Mouse (Mus musculus): ENCODE data around the gene Ovol3. TPM values are rescaled to one million over a fixed set of nuclear protein-coding genes. Genes with fewer than 3 reads are reported as not detected.
A peak's percentile ranks its signal among the peaks of the same experiment; 100 is the strongest.

Gene Ovol3
- polyA plus RNA-seq, 1 experiment = 0.27 TPM

- peak overlapping the region; percentile 58; the same call in 1 of the 2 replicates for H3K27ac ChIP-seq (ENCODE audit: insufficient read depth, low read depth, low read length)
Observed at GRCm38 (mm10) chr7:30184641-30185348, 50.7 kb downstream of the Ovol3 start.

GRCm38 (mm10) chr7:30183879-30184289 lies 51.6 kb downstream of the Ovol3 start, which contains the start of gene Cox7a1:
Cox7a1 (plus strand) TSS chr7:30184144.
- TF ChIP-seq POLR2A (IDR thresholded peaks at IDR 0.05; ENCODE audit: low read depth, low read length) (peak; percentile 17), CTCF (conservative IDR thresholded peaks at IDR 0.05; ENCODE audit: insufficient read depth, insufficient read length, low read depth, low read length) (no peak)
- DNase-seq = peak; percentile 96
- WGBS = under 1% methylated on average over 11 of the region's 11 CpGs

More at GRCm38 (mm10) chr7:30184641-30185348, 50.7 kb downstream of the Ovol3 start:
- TF ChIP-seq POLR2A (IDR thresholded peaks at IDR 0.05; ENCODE audit: low read depth, low read length) (no peak), CTCF (conservative IDR thresholded peaks at IDR 0.05; ENCODE audit: insufficient read depth, insufficient read length, low read depth, low read length) (no peak)
- Histone ChIP-seq H3K27me3 (replicated peaks; ENCODE audit: control insufficient read depth, insufficient read depth, low read length) (no peaks in the 10 kb centered on the region), H3K4me3 (ENCODE audit: insufficient read depth, low read depth, low read length) (no peak overlapping the region), H3K4me1 (ENCODE audit: control insufficient read depth, insufficient read depth, low read length) (peaks cover 5% of the 10 kb centered on the region; the same call in 1 of the 2 replicates), H3K36me3 (ENCODE audit: control insufficient read depth, insufficient read depth, low read length) (no peaks in the 10 kb centered on the region; the same call in 1 of the 2 replicates)
- no peak for DNase-seq
- 76% methylated on average over 13 of the region's 13 CpGs for WGBS

More at GRCm38 (mm10) chr7:30183879-30184289, 51.6 kb downstream of the Ovol3 start, which contains the start of gene Cox7a1:
- Histone ChIP-seq H3K27me3 (replicated peaks; ENCODE audit: control insufficient read depth, insufficient read depth, low read length) (no peaks in the 10 kb centered on the region), H3K4me3 (ENCODE audit: insufficient read depth, low read depth, low read length) (peak within 1 kb of the TSS; percentile 53), H3K4me1 (ENCODE audit: control insufficient read depth, insufficient read depth, low read length) (peaks cover 5% of the 10 kb centered on the region; the same call in 1 of the 2 replicates), H3K27ac (ENCODE audit: insufficient read depth, low read depth, low read length) (peak within 1 kb of the TSS; percentile 58), H3K36me3 (ENCODE audit: control insufficient read depth, insufficient read depth, low read length) (no peaks in the 10 kb centered on the region; the same call in 1 of the 2 replicates)

Other genes with a start within 250 kb of the Ovol3 start
- gene Zfp14, start 184.3 kb downstream of the Ovol3 start, polyA plus RNA-seq (2012; rRNA removed) = 1.7 and 1.9 TPM in 2 replicates
- 0.29 and 0.42 TPM in 2 replicates for gene Zfp82, start 162.8 kb downstream of the Ovol3 start, polyA plus RNA-seq (2012; rRNA removed)
- gene Gm26920, start 145.3 kb downstream of the Ovol3 start, polyA plus RNA-seq (2012; rRNA removed) = 0.07 TPM in 1 of 2 replicates, not detected in the other
- gene Zfp566, start 145.2 kb downstream of the Ovol3 start, polyA plus RNA-seq (2012; rRNA removed) = 1.4 and 2.1 TPM in 2 replicates
- 13.2 and 18.1 TPM in 2 replicates for gene Zfp260, start 140.9 kb downstream of the Ovol3 start, polyA plus RNA-seq (2012; rRNA removed)
- gene Zfp382, start 113.8 kb downstream of the Ovol3 start, polyA plus RNA-seq (2012; rRNA removed) = 0.64 and 1.4 TPM in 2 replicates
- gene Zfp146, start 66.0 kb downstream of the Ovol3 start, polyA plus RNA-seq (2012; rRNA removed) = 11.1 and 11.8 TPM in 2 replicates
- 76.0 and 141 TPM in 2 replicates for gene Cox7a1, start 51.6 kb downstream of the Ovol3 start, polyA plus RNA-seq (2012; rRNA removed)
- 724 and 781 TPM in 2 replicates for gene Capns1, start 36.9 kb downstream of the Ovol3 start, polyA plus RNA-seq (2012; rRNA removed)
- 187 and 196 TPM in 2 replicates for gene Polr2i, start 3.8 kb downstream of the Ovol3 start, polyA plus RNA-seq (2012; rRNA removed)
- 51.8 and 72.2 TPM in 2 replicates for gene Tbcb, start 3.5 kb downstream of the Ovol3 start, polyA plus RNA-seq (2012; rRNA removed)
- 0.11 TPM in 1 of 2 replicates, not detected in the other for gene Thap8, start 44.4 kb upstream of the Ovol3 start, polyA plus RNA-seq (2012; rRNA removed)
- 5.8 and 7.2 TPM in 2 replicates for gene Wdr62, start 44.7 kb upstream of the Ovol3 start, polyA plus RNA-seq (2012; rRNA removed)
- gene Clip3, start 56.0 kb upstream of the Ovol3 start, polyA plus RNA-seq (2012; rRNA removed) = 4.2 and 4.9 TPM in 2 replicates
- gene Alkbh6, start 73.0 kb upstream of the Ovol3 start, polyA plus RNA-seq (2012; rRNA removed) = 99.0 and 122 TPM in 2 replicates
- gene Syne4, start 79.1 kb upstream of the Ovol3 start, polyA plus RNA-seq (2012; rRNA removed) = 162 and 170 TPM in 2 replicates
- gene E130208F15Rik, start 86.0 kb upstream of the Ovol3 start, polyA plus RNA-seq (2012; rRNA removed) = 0.42 and 1.1 TPM in 2 replicates
- gene Sdhaf1, start 88.2 kb upstream of the Ovol3 start, polyA plus RNA-seq (2012; rRNA removed) = 26.4 and 27.3 TPM in 2 replicates
- gene Lrfn3, start 127.0 kb upstream of the Ovol3 start, polyA plus RNA-seq (2012; rRNA removed) = 9.6 and 11.6 TPM in 2 replicates
- gene Tyrobp, start 178.0 kb upstream of the Ovol3 start, polyA plus RNA-seq (2012; rRNA removed) = 51.3 and 83.0 TPM in 2 replicates
- 3.7 and 12.0 TPM in 2 replicates for gene Hcst, start 184.1 kb upstream of the Ovol3 start, polyA plus RNA-seq (2012; rRNA removed)
- 1.8 and 3.1 TPM in 2 replicates for gene Nfkbid, start 186.0 kb upstream of the Ovol3 start, polyA plus RNA-seq (2012; rRNA removed)
- gene Aplp1, start 209.8 kb upstream of the Ovol3 start, polyA plus RNA-seq (2012; rRNA removed) = 13.0 and 14.2 TPM in 2 replicates
- 0.30 and 0.33 TPM in 2 replicates for gene Kirrel2, start 222.0 kb upstream of the Ovol3 start, polyA plus RNA-seq (2012; rRNA removed)
- 39.9 and 41.1 TPM in 2 replicates for gene Nphs1, start 222.6 kb upstream of the Ovol3 start, polyA plus RNA-seq (2012; rRNA removed)

Measured in kidney, adult 2 months (tissue).